Mouse (Mus musculus): ENCODE results near the gene Sox5.
"Not testable (repeated sequence)": the region's sequence is repeated elsewhere in the genome, so short reads cannot be mapped to it uniquely, and the experiment has no call there.

Gene Sox5

GRCm38 (mm10) chr6:144183087-144183486 lies 598.7 kb downstream of the Sox5 start:
- no peak for DNase-seq (ENCODE audit: low spot score in 2 of 2)

- not testable (repeated sequence) for DNase-seq (ENCODE audit: low spot score in 2 of 2)
Observed at GRCm38 (mm10) chr6:144182429-144182828, 599.3 kb downstream of the Sox5 start.

GRCm38 (mm10) chr6:144181083-144181866 lies 600.5 kb downstream of the Sox5 start:
- peak in 1 of 2 experiments; percentile 25 for DNase-seq (ENCODE audit: low spot score in 2 of 2)

- DNase-seq (ENCODE audit: low spot score in 2 of 2), result no peak
Observed at GRCm38 (mm10) chr6:144179111-144179510, 602.7 kb downstream of the Sox5 start.

DNA sequence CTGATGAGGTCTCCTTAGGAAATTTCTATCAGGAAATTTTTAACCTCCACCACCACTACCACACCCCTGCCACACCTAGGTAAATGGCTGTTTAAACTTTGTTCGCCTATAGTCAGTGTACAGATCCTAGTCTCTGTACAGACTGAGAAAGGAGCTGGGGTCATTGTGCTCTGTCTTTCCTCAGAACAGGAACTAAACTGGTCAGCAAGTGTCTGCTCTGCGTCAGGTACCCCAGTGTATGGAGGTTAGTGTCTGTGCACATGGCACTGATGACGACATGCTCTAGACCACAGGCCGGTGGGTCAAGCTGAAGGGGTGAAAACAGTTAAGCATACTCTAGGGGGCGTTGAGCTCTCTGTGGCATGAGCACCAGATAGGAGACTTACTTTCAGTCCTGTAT lies 605.1 kb downstream of the Sox5 start:
- no peak for DNase-seq (ENCODE audit: low spot score in 2 of 2)

GRCm38 (mm10) chr6:144175590-144175989 lies 606.2 kb downstream of the Sox5 start:
- no peak for DNase-seq (ENCODE audit: low spot score in 2 of 2)

DNA sequence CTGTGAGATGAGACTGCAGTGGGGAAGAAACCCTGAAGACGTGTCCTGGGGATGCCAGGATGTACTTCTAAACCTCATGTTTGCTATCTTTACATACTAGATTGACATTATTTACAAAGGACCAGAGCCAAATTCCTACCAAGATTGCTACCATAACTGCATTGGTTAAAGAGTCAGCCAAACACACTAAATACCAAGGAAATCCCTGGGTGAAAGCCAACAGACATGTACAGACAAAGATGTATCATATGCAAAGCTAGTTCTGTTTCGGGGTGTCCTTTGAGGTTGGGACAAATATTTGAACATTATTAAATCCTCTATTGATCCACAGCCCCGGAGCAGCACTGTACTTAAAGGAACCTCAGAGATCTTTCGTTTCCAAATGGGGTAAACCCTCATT lies 611.2 kb downstream of the Sox5 start:
- DNase-seq (ENCODE audit: low spot score in 2 of 2), result no peak

GRCm38 (mm10) chr6:144169791-144170190 lies 612.0 kb downstream of the Sox5 start:
- DNase-seq (ENCODE audit: low spot score in 2 of 2), result no peak

- DNase-seq (ENCODE audit: low spot score in 2 of 2), result no peak
Observed at GRCm38 (mm10) chr6:144168696-144169476, 612.9 kb downstream of the Sox5 start.

GRCm38 (mm10) chr6:144167058-144167457 lies 614.7 kb downstream of the Sox5 start:
- DNase-seq (ENCODE audit: low spot score in 2 of 2), result no peak

DNA sequence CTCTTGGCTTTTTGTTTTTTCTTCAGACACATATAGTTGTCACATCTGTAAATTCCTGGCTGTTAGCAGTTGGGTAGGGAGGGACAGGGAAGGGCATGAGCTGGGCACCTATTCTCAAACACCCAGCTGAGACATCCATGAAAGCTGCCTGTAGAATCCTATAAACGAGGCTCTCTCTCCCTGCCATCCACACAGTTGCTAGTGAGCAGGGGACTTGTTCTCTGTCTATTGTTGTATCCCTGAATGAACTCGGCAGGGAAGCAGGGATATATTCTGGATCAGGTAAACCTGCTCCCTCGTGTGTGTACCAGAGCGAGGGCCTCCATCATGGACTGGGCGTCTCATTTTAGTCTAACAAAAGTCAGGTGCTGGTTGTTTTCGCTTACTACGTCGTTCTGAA lies 615.1 kb downstream of the Sox5 start:
- DNase-seq (ENCODE audit: low spot score in 2 of 2), result no peak

DNA sequence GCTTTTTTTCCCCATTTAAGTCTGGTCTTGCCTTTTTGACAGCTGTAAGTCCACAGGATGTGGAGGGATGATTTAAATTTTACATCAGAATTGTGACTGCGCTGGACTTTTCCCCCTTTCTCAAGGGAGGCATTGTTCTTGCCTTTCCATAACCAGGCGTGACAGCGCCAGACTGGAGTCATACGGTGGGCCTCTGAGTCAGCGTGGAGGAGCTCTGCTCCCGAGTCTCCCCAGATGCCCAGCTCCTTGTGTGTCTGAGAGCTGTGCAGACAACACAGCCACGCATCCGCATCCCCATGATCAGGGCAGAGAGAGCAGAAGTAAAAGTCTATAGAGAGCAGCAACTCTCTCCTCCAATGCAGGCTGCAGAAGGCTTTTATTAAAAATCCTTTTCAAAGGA lies 615.7 kb downstream of the Sox5 start:
- DNase-seq (ENCODE audit: low spot score in 2 of 2), result peak in 1 of 2 experiments; percentile 35

- no peak for DNase-seq (ENCODE audit: low spot score in 2 of 2)
Observed at GRCm38 (mm10) chr6:144163501-144163900, 618.3 kb downstream of the Sox5 start.

DNA sequence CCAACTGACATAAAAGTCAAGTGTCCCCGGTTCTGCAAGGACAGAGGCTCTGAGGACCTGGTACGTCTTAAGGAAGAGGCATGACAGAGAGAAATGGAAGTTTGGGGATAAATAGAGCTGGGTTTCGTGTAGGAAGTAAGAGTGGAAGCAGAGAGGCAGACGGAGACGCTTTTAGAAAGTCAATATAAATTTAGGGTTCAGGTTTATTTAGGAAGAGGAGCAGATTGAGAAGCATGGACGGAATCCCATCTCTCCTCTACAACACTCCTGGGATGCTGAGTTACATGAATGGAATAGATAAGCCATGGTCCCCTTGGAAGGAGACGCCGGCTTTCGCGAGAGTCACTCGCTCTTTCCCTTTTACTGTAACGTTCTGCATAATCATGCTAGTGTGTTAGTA lies 623.1 kb downstream of the Sox5 start:
- DNase-seq (ENCODE audit: low spot score in 2 of 2), result no peak

- DNase-seq (ENCODE audit: low spot score in 2 of 2), result peak in 1 of 2 experiments; percentile 72
Observed at GRCm38 (mm10) chr6:144154892-144155424, 626.8 kb downstream of the Sox5 start.

DNA sequence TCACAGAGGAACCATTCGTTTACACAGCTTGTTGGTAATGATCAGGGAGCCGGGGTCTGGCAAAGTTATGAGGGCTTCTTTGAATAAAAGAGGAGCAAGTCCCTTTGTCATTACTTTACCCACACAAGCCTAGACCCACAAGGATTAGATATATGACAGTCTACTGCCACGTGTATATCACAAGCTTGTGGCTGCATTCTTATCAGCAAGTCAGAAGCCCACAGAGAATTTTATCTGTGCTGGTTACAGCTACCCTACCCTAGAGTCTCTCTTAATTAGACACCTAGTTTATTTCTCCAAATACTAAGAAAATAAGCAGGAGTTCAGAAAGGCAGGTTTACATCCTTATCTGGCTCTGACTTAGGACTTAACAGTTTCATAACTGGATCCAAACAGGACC lies 629.8 kb downstream of the Sox5 start:
- DNase-seq (ENCODE audit: low spot score in 2 of 2), result no peak

- no peak for DNase-seq (ENCODE audit: low spot score in 2 of 2)
Observed at GRCm38 (mm10) chr6:144151075-144151474, 630.7 kb downstream of the Sox5 start.

- no peak for DNase-seq (ENCODE audit: low spot score in 2 of 2)
Observed at GRCm38 (mm10) chr6:144137397-144137796, 644.4 kb downstream of the Sox5 start.

- DNase-seq (ENCODE audit: low spot score in 2 of 2), result no peak
Observed at GRCm38 (mm10) chr6:144136894-144137293, 644.9 kb downstream of the Sox5 start.

DNA sequence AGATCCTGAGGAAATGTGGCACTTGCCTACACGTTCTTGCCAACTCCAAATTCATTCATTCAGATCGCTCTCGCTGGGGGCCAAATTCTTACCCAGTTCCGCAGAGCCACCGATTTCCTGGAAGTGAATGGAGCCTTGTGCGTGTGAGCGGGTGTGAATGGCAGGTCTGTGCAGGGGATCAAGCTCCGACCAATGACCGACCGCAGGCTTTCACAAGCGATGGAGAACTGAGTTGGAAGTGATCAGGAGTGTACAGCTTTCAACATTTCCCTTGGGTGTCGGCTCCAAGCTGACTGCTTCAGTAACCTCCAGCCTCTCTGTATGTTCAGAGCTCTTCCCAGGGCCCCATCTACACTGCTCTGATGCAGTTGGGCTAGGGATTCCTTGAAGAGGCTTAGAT lies 651.9 kb downstream of the Sox5 start:
- DNase-seq (ENCODE audit: low spot score in 2 of 2), result no peak

GRCm38 (mm10) chr6:144119961-144120360 lies 661.8 kb downstream of the Sox5 start:
- DNase-seq (ENCODE audit: low spot score in 2 of 2), result no peak

DNA sequence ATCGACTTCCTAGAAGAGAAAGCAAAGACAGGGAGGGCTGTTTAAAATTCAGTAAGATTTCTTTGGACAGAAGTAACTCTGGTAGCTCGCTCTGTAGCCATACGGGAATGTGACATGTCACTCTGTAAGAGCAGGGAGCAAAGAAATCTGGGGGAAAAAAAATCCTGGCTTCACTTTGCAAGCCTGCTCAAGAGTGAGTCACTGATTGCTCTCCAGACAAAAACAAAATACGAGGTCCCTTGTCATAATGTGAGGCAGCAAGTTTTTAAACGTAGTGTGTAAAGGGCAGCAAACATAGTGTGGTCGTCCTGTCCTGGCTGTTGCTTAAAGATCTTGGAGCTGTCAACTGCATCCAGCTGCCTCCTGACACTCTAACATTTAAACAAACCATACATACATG lies 665.1 kb downstream of the Sox5 start:
- no peak for DNase-seq (ENCODE audit: low spot score in 2 of 2)

- DNase-seq (ENCODE audit: low spot score in 2 of 2), result no peak
Observed at GRCm38 (mm10) chr6:144111561-144111960, 670.2 kb downstream of the Sox5 start.

Measured in left cerebral cortex, adult 9 months (tissue).